In the genomic region with DNA sequence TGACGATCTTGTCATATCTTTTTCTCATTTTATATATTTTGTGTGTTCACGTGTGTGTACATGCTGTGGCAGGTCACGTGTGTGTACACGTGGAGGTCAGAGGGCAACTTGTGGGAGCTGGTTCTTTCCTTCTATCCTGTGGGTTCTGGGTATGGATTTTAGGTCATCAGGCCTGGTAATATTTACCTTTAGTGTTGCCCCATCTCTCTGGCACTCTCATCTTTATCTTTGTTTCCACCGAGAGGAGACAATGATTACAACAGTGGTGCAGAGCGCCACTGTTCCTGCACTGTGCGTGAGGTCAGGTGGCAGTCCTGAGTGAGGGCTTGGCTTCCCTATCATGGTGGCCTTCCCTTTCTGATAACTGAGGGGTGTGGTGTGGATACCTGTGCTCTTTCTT, we compare ENCODE assay signal across 17 mouse cellular contexts.
"Had no signal": no experiment of that assay in that cellular context is flagged by ENCODE, and none has a peak within 500 bp of the region (broad histone marks: within the 10 kb centered on the region; RNA-seq: fewer than 3 reads in every experiment).

No protein-coding gene starts in this region.

- H3K9me3 ChIP-seq: lung, embryonic 15.5 days; megakaryocyte, embryonic 14.5 days; midbrain, embryonic 13.5 days; midbrain, embryonic 15.5 days; neural tube, embryonic 12.5 days; stomach, embryonic 15.5 days had no signal

- H3K36me3 ChIP-seq: lung, embryonic 15.5 days; midbrain, embryonic 13.5 days; midbrain, embryonic 15.5 days; neural tube, embryonic 12.5 days had no signal

- DNase-seq: lung, adult 2 months; lung, postnatal 14 days; lung, postnatal 36 days; right cerebral cortex, postnatal 14 days; thymus, adult 2 months; thymus, postnatal 25 days; thymus, postnatal 4 days had no signal

- H3K27ac ChIP-seq: lung, embryonic 15.5 days; macrophage; midbrain, embryonic 13.5 days; midbrain, embryonic 15.5 days; neural tube, embryonic 12.5 days; stomach, embryonic 15.5 days; stomach, postnatal 0 days had no signal

- H3K4me2 ChIP-seq: lung, embryonic 15.5 days; midbrain, embryonic 11.5 days; midbrain, embryonic 13.5 days; midbrain, embryonic 15.5 days; neural tube, embryonic 12.5 days; stomach, embryonic 15.5 days had no signal

- ATAC-seq: lung, postnatal 0 days; midbrain, embryonic 13.5 days; midbrain, embryonic 15.5 days had no signal

- H3K27me3 ChIP-seq: lung, embryonic 15.5 days; megakaryocyte, embryonic 14.5 days; midbrain, embryonic 13.5 days; midbrain, embryonic 15.5 days; neural tube, embryonic 12.5 days; stomach, embryonic 15.5 days had no signal

- H3K9ac ChIP-seq: lung, embryonic 15.5 days; midbrain, embryonic 13.5 days; midbrain, embryonic 15.5 days; neural tube, embryonic 12.5 days; stomach, embryonic 15.5 days had no signal

- H3K4me3 ChIP-seq: lung, embryonic 15.5 days; megakaryocyte, embryonic 14.5 days; midbrain, embryonic 13.5 days; midbrain, embryonic 15.5 days; neural tube, embryonic 12.5 days; stomach, embryonic 15.5 days had no signal

- H3K4me1 ChIP-seq: lung, embryonic 15.5 days; stomach, embryonic 15.5 days had no signal
